Mouse (Mus musculus) neural tube, embryonic 13.5 days (tissue): ENCODE measurements around the gene Nt5c3. TPM values are rescaled to one million over a fixed set of nuclear protein-coding genes. Genes with fewer than 3 reads are reported as not detected.

ENCODE experiments used
- polyA plus RNA-seq: library from polyadenylated mRNA; unstranded; fragments of >200 nt; fragmentation: Nextera tagmentation; extraction: Ambion mirVana; gene quantifications from 2 replicates; pipeline ENCODE4 v1.2.1, GENCODE M21; 2015

Gene Nt5c3
- polyA plus RNA-seq, 1 experiment from 2014 or later, result 147 TPM

Other genes starting within 250 kb of the Nt5c3 start
- 90.2 and 91.6 TPM in 2 replicates for gene Lsm5, start 219.2 kb downstream of the Nt5c3 start, polyA plus RNA-seq
- 26.5 and 29.5 TPM in 2 replicates for gene Avl9, start 209.0 kb downstream of the Nt5c3 start, polyA plus RNA-seq
- 33.2 and 35.3 TPM in 2 replicates for gene Kbtbd2, start 126.1 kb downstream of the Nt5c3 start, polyA plus RNA-seq
- 48.3 and 53.1 TPM in 2 replicates for gene Fkbp9, start 91.9 kb downstream of the Nt5c3 start, polyA plus RNA-seq
- 0.73 and 0.90 TPM in 2 replicates for gene Vmn1r4, start 83 bp upstream of the Nt5c3 start, polyA plus RNA-seq
- not detected in 2 replicates for gene Vmn1r5, start 46.3 kb upstream of the Nt5c3 start, polyA plus RNA-seq
- not detected in 2 replicates for gene Vmn1r6, start 73.3 kb upstream of the Nt5c3 start, polyA plus RNA-seq
- not detected in 2 replicates for gene Vmn1r7, start 101.4 kb upstream of the Nt5c3 start, polyA plus RNA-seq
- not detected in 2 replicates for gene Vmn1r8, start 108.4 kb upstream of the Nt5c3 start, polyA plus RNA-seq
- not detected in 2 replicates for gene Vmn1r9, start 142.9 kb upstream of the Nt5c3 start, polyA plus RNA-seq
- not detected in 2 replicates for gene Vmn1r10, start 185.5 kb upstream of the Nt5c3 start, polyA plus RNA-seq
- not detected in 2 replicates for gene Vmn1r11, start 209.5 kb upstream of the Nt5c3 start, polyA plus RNA-seq
- not detected in 2 replicates for gene Vmn1r12, start 233.0 kb upstream of the Nt5c3 start, polyA plus RNA-seq